Mouse (Mus musculus) testis, adult 2 months (tissue): ENCODE measurements at regions not wholly inside any gene's neighbourhood (a gene's known extent, or its start where the extent isn't known, plus 50 kb on each side); places are given as distances from the start of the nearest gene placed in this dataset.

ENCODE experiments used
- CTCF ChIP-seq: fragments of 200-500 bp; IDR thresholded peaks from 2 replicates; pipeline ENCODE4 v1.5.1; 2012; ENCODE audit warnings: low read depth, mild to moderate bottlenecking, inconsistent platforms, low read length, moderate library complexity; ENCODE audit not compliant: control insufficient read depth, insufficient read depth, insufficient replicate concordance
- POLR2A ChIP-seq: fragments of 200-500 bp; IDR thresholded peaks from 2 replicates; pipeline ENCODE4 v1.6.1; 2012; ENCODE audit warnings: low read depth, mild to moderate bottlenecking, inconsistent platforms, low read length, moderate library complexity; ENCODE audit not compliant: control insufficient read depth

DNA sequence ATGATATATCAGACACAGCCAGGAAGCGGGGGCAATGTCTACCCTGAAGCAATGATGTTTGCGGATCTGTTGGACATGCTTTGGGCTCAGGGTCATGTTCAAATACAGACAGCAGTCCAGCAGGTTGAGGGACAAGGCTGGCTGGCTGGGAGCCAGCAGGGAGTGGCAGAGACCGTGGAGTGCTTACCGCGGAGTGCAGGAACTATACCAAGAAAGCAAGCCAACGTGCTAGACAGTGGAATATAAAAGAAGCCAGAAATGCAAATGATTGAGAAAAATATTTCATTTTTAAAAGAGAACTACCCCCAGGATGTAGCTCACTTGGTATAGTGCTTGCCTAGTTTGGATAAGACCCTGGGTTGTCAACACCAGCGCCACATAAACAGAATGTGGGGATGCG, 123.0 kb upstream of the Kit start:
- no peak for TF ChIP-seq CTCF
- TF ChIP-seq POLR2A: no peak
